Mouse (Mus musculus) neural tube, embryonic 12.5 days (tissue): ENCODE data around the gene Zbtb5. TPM values are rescaled to one million over a fixed set of nuclear protein-coding genes. Genes with fewer than 3 reads are reported as not detected.
"Not testable (repeated sequence)": the region's sequence is repeated elsewhere in the genome, so short reads cannot be mapped to it uniquely, and the experiment has no call there.

ENCODE experiments used
- ATAC-seq: fragments of 200-750 bp; cut with Nextera tagmentation; 2 replicates; pipeline ENCODE4 v1.8.0; 2017; ENCODE audit warnings: low read depth, mild to moderate bottlenecking, moderate TSS enrichment, moderate library complexity; ENCODE audit not compliant: low FRiP score
- H3K27ac ChIP-seq: fragments of 300-500 bp; sonication (generic); 2 replicates; pipeline ENCODE4 v1.5.1; 2016
- H3K27me3 ChIP-seq: fragments of 300-500 bp; sonication (generic); replicated peaks from 2 replicates; pipeline ENCODE4 v1.6.1; 2016; ENCODE audit warnings: mild to moderate bottlenecking
- H3K36me3 ChIP-seq: fragments of 300-500 bp; sonication (generic); 2 replicates; pipeline ENCODE4 v1.6.1; 2016; ENCODE audit warnings: mild to moderate bottlenecking
- H3K4me1 ChIP-seq: fragments of 300-500 bp; sonication (generic); 2 replicates; pipeline ENCODE4 v1.6.1; 2016
- H3K4me2 ChIP-seq: fragments of 300-500 bp; sonication (generic); replicated peaks from 2 replicates; pipeline ENCODE4 v1.6.1; 2016; ENCODE audit warnings: mild to moderate bottlenecking
- H3K4me3 ChIP-seq: fragments of 300-500 bp; sonication (generic); 2 replicates; pipeline ENCODE4 v1.5.1; 2016
- H3K9ac ChIP-seq: fragments of 300-500 bp; sonication (generic); 2 replicates; pipeline ENCODE4 v1.6.1; 2016; ENCODE audit warnings: mild to moderate bottlenecking
- H3K9me3 ChIP-seq: fragments of 300-500 bp; sonication (generic); 2 replicates; pipeline ENCODE4 v1.6.1; 2016; ENCODE audit warnings: mild to moderate bottlenecking
- WGBS: fragments of 180-500 bp; shearing (Covaris S2); methylation state at CpG from one replicate; pipeline ENCODE4 v1.1.7; 2016; 5-methylcytosine and 5-hydroxymethylcytosine counted together
- polyA plus RNA-seq: library from polyadenylated mRNA; unstranded; fragments of >200 nt; fragmentation: Nextera tagmentation; extraction: Ambion mirVana; gene quantifications from 2 replicates; pipeline ENCODE4 v1.2.1, GENCODE M21; 2016

Zbtb5 gene
- polyA plus RNA-seq, 1 experiment from 2014 or later = 43.6 TPM

DNA sequence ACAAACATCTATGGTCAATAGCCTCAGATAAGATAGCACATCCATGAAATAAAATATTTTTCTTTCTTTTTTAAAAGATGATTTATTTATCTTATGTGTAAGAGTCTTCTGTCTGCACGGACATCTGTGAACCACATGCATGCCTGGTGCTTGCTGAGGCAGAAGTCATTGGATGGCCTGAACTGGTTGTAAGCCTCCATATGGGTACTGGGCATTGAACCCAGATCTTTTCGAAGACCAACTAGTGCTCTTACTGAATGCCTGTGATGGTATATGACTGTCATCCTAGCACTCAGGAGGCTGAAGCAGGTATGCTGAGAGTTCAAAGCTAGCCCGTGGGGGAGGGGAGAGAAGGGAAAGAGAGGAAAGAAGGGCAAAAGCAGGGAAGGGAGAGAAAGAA lies 14.1 kb downstream of the Zbtb5 start:
- H3K9ac ChIP-seq = no peak overlapping the region
- ATAC-seq = no peak
- no peak overlapping the region for H3K4me3 ChIP-seq
- no peaks in the 10 kb centered on the region for H3K9me3 ChIP-seq
- WGBS = 67% methylated on average over 3 of the region's 3 CpGs
- H3K27ac ChIP-seq = no peak overlapping the region
- H3K36me3 ChIP-seq = peaks cover 17% of the 10 kb centered on the region
- no peaks in the 10 kb centered on the region for H3K27me3 ChIP-seq
- H3K4me2 ChIP-seq = no peak overlapping the region
- 0 out of 2 replicates have a peak, but pooled peaks cover 3% of the 10 kb centered on the region for H3K4me1 ChIP-seq

DNA sequence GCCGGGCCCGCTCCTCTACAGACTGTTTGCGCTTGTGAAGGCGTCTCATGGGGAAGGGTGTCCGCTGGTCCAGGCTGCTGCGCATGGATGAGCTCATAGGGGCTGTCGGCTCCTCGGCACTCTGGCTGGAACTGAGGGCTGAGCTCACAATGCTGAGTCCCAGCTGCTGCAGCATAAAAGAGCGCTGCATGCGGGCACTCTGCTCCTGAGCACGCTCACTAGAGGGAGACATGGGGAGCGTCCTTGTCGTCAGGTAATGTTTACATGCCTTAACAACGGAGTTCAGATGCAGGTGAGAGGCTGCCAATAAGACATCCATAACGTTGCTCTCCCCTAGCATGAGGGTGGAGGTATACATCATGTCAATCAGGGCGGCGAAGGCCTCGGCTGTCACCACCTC lies 17.4 kb downstream of the Zbtb5 start:
- 91% methylated on average over 18 of the region's 18 CpGs for WGBS
- ATAC-seq = no peak
- Histone ChIP-seq H3K4me1 (0 out of 2 replicates have a peak, but pooled peaks cover 3% of the 10 kb centered on the region), H3K9me3 (no peaks in the 10 kb centered on the region), H3K4me2 (no peak overlapping the region), H3K27ac (no peak overlapping the region), H3K27me3 (no peaks in the 10 kb centered on the region), H3K4me3 (no peak overlapping the region), H3K9ac (no peak overlapping the region), H3K36me3 (peaks cover 41% of the 10 kb centered on the region)

DNA sequence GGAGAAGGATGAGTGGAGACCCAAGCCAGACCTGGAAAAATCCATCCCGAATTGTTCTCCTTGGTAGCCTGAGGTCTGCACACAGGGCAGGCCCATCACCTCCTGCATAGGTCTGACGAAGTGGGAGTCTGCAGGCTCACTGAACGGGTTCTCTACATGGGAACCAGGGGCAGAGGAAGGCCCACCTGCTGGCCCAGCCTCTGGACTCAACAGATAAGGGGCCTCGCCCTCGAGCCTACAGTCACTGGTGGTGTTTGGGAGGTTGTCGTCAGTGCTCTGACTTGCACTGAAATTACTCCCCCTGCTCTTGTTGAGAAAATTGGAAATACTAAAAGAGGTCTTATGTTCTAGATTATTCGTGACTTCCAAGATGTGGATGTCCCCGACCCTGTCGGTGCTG lies 18.4 kb downstream of the Zbtb5 start:
- no peak overlapping the region for H3K4me2 ChIP-seq
- H3K27me3 ChIP-seq = no peaks in the 10 kb centered on the region
- no peak for ATAC-seq
- no peak overlapping the region for H3K27ac ChIP-seq
- H3K4me1 ChIP-seq = 0 out of 2 replicates have a peak, but pooled peaks cover 3% of the 10 kb centered on the region
- H3K9ac ChIP-seq = no peak overlapping the region
- no peak overlapping the region for H3K4me3 ChIP-seq
- WGBS = 92% methylated on average over 9 of the region's 9 CpGs
- H3K9me3 ChIP-seq = no peaks in the 10 kb centered on the region
- H3K36me3 ChIP-seq = peaks cover 48% of the 10 kb centered on the region

DNA sequence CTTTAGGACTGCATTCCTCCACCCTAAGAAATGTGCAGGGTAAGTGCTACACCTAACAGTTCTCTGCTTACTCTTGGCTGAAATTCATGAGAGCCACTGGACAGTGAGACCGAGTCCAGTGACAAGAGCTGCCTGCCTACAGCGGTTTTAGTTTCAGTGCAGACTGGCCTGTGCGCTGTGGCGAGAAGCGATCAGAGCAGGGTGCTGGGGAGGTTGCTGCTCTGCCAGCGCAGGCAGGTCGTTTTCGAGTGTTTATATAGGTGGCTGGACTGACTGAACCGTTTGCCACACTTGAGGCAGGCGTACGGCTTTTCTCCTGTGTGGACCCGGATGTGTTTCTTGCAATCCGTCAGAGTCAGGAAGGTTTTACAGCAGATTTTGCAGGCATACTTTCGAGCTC lies 19.0 kb downstream of the Zbtb5 start:
- H3K36me3 ChIP-seq = peaks cover 54% of the 10 kb centered on the region
- not testable (repeated sequence) for H3K4me3 ChIP-seq, H3K9ac ChIP-seq, H3K4me2 ChIP-seq, H3K9me3 ChIP-seq, H3K27ac ChIP-seq, ATAC-seq, H3K4me1 ChIP-seq, H3K27me3 ChIP-seq
- WGBS = 87% methylated on average over 14 of the region's 14 CpGs

- H3K4me3 ChIP-seq, ATAC-seq, H3K4me2 ChIP-seq, H3K27me3 ChIP-seq, H3K9me3 ChIP-seq, H3K4me1 ChIP-seq, H3K27ac ChIP-seq, H3K9ac ChIP-seq: not testable (repeated sequence)
- 93% methylated on average over 11 of the region's 11 CpGs for WGBS
- peaks cover 55% of the 10 kb centered on the region for H3K36me3 ChIP-seq
These were observed 19.9 kb downstream of the Zbtb5 start for GRCm38 (mm10) chr4:44992330-44992729.

- 95% methylated on average over 5 of the region's 5 CpGs for WGBS
- H3K4me2 ChIP-seq = no peak overlapping the region
- H3K4me3 ChIP-seq = no peak overlapping the region
- H3K27ac ChIP-seq = no peak overlapping the region
- no peaks in the 10 kb centered on the region for H3K4me1 ChIP-seq
- no peak for ATAC-seq
- no peaks in the 10 kb centered on the region for H3K27me3 ChIP-seq
- H3K9ac ChIP-seq = no peak overlapping the region
- H3K9me3 ChIP-seq = no peaks in the 10 kb centered on the region
- peaks cover 61% of the 10 kb centered on the region for H3K36me3 ChIP-seq
These were observed 21.7 kb downstream of the Zbtb5 start for GRCm38 (mm10) chr4:44990560-44990959.

GRCm38 (mm10) chr4:44983131-44983740 lies 29.0 kb downstream of the Zbtb5 start:
- Histone ChIP-seq H3K36me3 (peaks cover 13% of the 10 kb centered on the region; the same call in 1 of the 2 replicates), H3K4me2 (0 out of 2 replicates have a peak overlapping the region, but pooled peaks have one; percentile 7), H3K27me3 (no peaks in the 10 kb centered on the region), H3K9ac (no peak overlapping the region), H3K27ac (no peak overlapping the region), H3K9me3 (no peaks in the 10 kb centered on the region), H3K4me1 (peaks cover 23% of the 10 kb centered on the region), H3K4me3 (no peak overlapping the region)
- WGBS = 86% methylated on average over 10 of the region's 10 CpGs
- ATAC-seq = no peak

DNA sequence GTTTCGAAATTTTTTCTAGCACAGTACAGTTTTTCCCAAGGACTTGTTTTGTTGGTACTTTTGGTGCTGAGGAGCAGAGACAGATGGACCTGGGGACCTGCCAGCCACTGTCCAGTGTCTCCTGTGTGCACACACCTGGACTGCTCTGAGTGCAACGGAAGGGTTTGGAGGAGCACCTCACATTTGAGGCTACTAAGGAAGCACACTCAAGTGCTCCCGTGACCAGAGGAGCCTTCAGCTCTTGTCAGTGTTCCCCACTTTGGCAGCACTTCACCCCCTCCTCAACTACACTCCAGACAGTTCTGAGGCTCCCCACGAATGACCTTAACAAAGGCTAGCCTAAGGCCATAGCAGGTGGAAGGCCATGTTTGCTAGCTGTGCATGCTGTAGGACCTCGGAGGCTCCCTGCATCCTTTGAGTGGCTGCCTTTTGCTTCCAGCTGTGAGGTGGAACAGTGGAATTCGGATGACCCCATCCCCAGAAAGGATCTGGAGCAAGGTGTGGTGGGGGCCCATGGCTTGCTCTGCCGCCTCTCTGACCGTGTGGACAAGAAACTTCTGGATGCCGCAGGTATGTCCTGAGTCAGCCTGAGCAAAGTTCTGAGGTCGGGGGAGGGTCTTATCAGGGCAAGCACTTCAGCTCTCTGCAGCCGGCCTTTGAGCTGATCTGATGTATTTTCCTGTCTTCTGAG lies 29.6 kb downstream of the Zbtb5 start:
- peaks cover 11% of the 10 kb centered on the region; the same call in 1 of the 2 replicates for H3K36me3 ChIP-seq
- ATAC-seq = no peak
- no peak overlapping the region for H3K4me3 ChIP-seq
- no peaks in the 10 kb centered on the region for H3K27me3 ChIP-seq
- peak overlapping the region; percentile 86 for H3K4me2 ChIP-seq
- 75% methylated on average over 11 of the region's 11 CpGs for WGBS
- no peak overlapping the region for H3K27ac ChIP-seq
- peaks cover 23% of the 10 kb centered on the region for H3K4me1 ChIP-seq
- no peak overlapping the region for H3K9ac ChIP-seq
- no peaks in the 10 kb centered on the region for H3K9me3 ChIP-seq

DNA sequence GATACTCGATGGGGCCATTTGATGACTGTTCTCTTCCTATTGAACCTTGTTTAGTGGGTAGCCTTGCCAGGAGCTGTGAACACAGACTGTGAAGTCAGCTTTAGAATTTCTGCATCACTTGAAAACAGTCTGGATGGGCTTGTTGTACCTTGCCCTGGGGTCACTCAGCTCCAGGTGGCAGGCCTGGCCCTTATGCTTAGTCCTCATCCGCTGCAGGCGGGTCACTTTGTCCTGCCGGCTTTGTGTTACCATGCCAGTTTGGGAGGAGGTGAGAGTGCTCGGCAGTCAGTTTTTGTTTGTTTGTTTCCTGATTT lies 30.3 kb downstream of the Zbtb5 start:
- 21% methylated on average over 5 of the region's 5 CpGs for WGBS
- no peak for ATAC-seq

GRCm38 (mm10) chr4:44981280-44981973 lies 30.8 kb downstream of the Zbtb5 start, which contains the start of gene Grhpr:
Grhpr (plus strand) TSS chr4:44981395.
- Histone ChIP-seq H3K4me2 (peak within 1 kb of the TSS; percentile 86), H3K9me3 (no peaks in the 10 kb centered on the region), H3K4me1 (peaks cover 23% of the 10 kb centered on the region), H3K36me3 (peaks cover 8% of the 10 kb centered on the region; the same call in 1 of the 2 replicates), H3K27me3 (no peaks in the 10 kb centered on the region), H3K27ac (peak within 1 kb of the TSS; percentile 17; the same call in 1 of the 2 replicates), H3K9ac (peak within 1 kb of the TSS; percentile 69), H3K4me3 (peak within 1 kb of the TSS; percentile 66)
- peak; percentile 91 for ATAC-seq
- 1% methylated on average over 40 of the region's 40 CpGs for WGBS

More for the DNA sequence above, 30.3 kb downstream of the Zbtb5 start:
- peak overlapping the region; percentile 69; the same call in 1 of the 2 replicates for H3K9ac ChIP-seq
- peak overlapping the region; percentile 66 for H3K4me3 ChIP-seq
- peak overlapping the region; percentile 86 for H3K4me2 ChIP-seq
- H3K36me3 ChIP-seq = peaks cover 9% of the 10 kb centered on the region; the same call in 1 of the 2 replicates
- peaks cover 23% of the 10 kb centered on the region for H3K4me1 ChIP-seq
- H3K27me3 ChIP-seq = no peaks in the 10 kb centered on the region
- H3K27ac ChIP-seq = no peak overlapping the region
- no peaks in the 10 kb centered on the region for H3K9me3 ChIP-seq

DNA sequence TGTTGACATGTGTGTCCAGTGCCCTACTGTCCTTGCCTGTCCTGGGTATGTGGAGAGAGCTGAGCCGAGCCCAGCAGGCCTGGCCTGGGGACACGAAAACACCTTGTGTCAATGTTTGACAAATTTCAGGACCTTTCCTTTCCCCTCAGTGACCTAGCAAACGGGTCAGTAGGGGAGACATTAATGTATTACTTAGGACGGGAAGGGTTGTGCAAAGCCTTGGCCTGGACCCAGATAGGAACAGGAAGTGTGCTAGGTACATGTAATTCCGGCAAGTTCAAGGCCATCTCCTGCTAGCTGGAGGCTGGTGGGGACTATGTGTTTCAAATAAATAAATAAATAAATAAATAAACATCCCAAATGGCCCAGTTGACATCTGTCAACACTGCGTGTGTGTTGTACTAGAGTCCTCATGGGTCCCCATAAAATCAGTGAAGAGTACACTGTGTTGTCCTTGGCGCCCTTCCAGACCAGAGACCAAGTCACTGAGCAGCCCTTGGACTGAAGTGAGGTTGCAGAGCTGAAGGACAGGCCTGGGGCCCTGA lies 32.3 kb downstream of the Zbtb5 start:
- no peak for ATAC-seq

GRCm38 (mm10) chr4:44978175-44978574 lies 34.0 kb downstream of the Zbtb5 start:
- Histone ChIP-seq H3K9ac (no peak overlapping the region), H3K4me1 (peaks cover 22% of the 10 kb centered on the region), H3K36me3 (no peaks in the 10 kb centered on the region), H3K9me3 (no peaks in the 10 kb centered on the region), H3K27me3 (no peaks in the 10 kb centered on the region), H3K27ac (no peak overlapping the region), H3K4me3 (no peak overlapping the region), H3K4me2 (no peak overlapping the region)
- ATAC-seq = no peak
- 82% methylated on average over 5 of the region's 5 CpGs for WGBS

More for the DNA sequence above, 32.3 kb downstream of the Zbtb5 start:
- Histone ChIP-seq H3K4me1 (peaks cover 23% of the 10 kb centered on the region), H3K27me3 (no peaks in the 10 kb centered on the region), H3K9me3 (no peaks in the 10 kb centered on the region), H3K4me3 (no peak overlapping the region), H3K9ac (no peak overlapping the region), H3K27ac (no peak overlapping the region), H3K36me3 (peaks cover 3% of the 10 kb centered on the region; the same call in 1 of the 2 replicates), H3K4me2 (no peak overlapping the region)
- WGBS = 73% methylated on average over 7 of the region's 7 CpGs
